Mouse (Mus musculus) hindbrain, embryonic 13.5 days (tissue): Measurements from ENCODE around the gene Mpi. TPM values are rescaled to one million over a fixed set of nuclear protein-coding genes. Genes with fewer than 3 reads are reported as not detected.

Experiments used
- ATAC-seq: fragments of 200-750 bp; cut with Nextera tagmentation; 2 replicates; pipeline ENCODE4 v1.8.0; 2017; ENCODE audit warnings: moderate TSS enrichment; ENCODE audit not compliant: low FRiP score
- H3K27ac ChIP-seq: fragments of 300-500 bp; sonication (generic); 2 replicates; pipeline ENCODE4 v1.5.1; 2015; ENCODE audit warnings: inconsistent platforms, mild to moderate bottlenecking, moderate library complexity
- H3K27me3 ChIP-seq: fragments of 300-500 bp; sonication (generic); 2 replicates; pipeline ENCODE4 v1.6.1; 2015; ENCODE audit warnings: mild to moderate bottlenecking, inconsistent platforms
- H3K36me3 ChIP-seq: fragments of 300-500 bp; sonication (generic); 2 replicates; pipeline ENCODE4 v1.6.1; 2015; ENCODE audit warnings: mild to moderate bottlenecking, inconsistent platforms
- H3K4me1 ChIP-seq: fragments of 300-500 bp; sonication (generic); replicated peaks from 2 replicates; pipeline ENCODE4 v1.6.1; 2015; ENCODE audit warnings: inconsistent platforms
- H3K4me2 ChIP-seq: fragments of 300-500 bp; sonication (generic); 2 replicates; pipeline ENCODE4 v1.6.1; 2015; ENCODE audit warnings: inconsistent platforms, mild to moderate bottlenecking, moderate library complexity
- H3K4me3 ChIP-seq: fragments of 300-500 bp; sonication (generic); 2 replicates; pipeline ENCODE4 v1.5.1; 2015; ENCODE audit warnings: mild to moderate bottlenecking, inconsistent platforms
- H3K9ac ChIP-seq: fragments of 300-500 bp; sonication (generic); 2 replicates; pipeline ENCODE4 v1.6.1; 2015; ENCODE audit warnings: mild to moderate bottlenecking, inconsistent platforms
- H3K9me3 ChIP-seq: fragments of 300-500 bp; sonication (generic); 2 replicates; pipeline ENCODE4 v1.6.1; 2016; ENCODE audit warnings: inconsistent platforms
- WGBS: fragments of 180-500 bp; shearing (Covaris S2); methylation state at CpG from one replicate; pipeline ENCODE4 v1.1.7; 2015; 5-methylcytosine and 5-hydroxymethylcytosine counted together
- polyA plus RNA-seq: library from polyadenylated mRNA; unstranded; fragments of >200 nt; fragmentation: Nextera tagmentation; extraction: Ambion mirVana; gene quantifications from 2 replicates; pipeline ENCODE4 v1.2.1, GENCODE M21; 2015

Gene Mpi
- polyA plus RNA-seq, 1 experiment from 2014 or later: 67.9 TPM

DNA sequence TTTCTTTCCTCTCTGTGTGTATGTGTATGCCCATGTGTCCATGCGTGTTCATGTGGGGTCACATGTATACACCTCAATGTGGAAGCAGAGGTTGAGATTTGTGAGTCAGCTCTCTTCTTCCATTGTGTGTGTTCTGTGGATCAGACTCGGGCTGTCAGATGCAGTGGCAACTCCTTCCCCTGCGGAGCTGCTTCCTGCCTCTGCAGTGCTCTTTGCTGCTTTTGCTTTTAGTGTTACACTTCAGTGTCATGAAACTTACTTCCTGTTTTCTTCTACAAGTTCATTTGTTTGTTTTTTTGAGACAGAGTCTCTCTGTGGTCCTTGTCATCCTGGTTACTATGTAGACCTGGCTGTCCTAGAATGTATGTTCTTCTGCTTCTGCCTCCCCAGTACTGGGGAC, 32.4 kb upstream of the Mpi start:
- 89% methylated on average over 3 of the region's 3 CpGs for WGBS
- H3K4me3 ChIP-seq: no peak overlapping the region
- H3K4me1 ChIP-seq: peaks cover 13% of the 10 kb centered on the region
- H3K9me3 ChIP-seq: no peaks in the 10 kb centered on the region
- ATAC-seq: no peak
- H3K27ac ChIP-seq: no peak overlapping the region
- no peak overlapping the region for H3K4me2 ChIP-seq
- H3K36me3 ChIP-seq: peaks cover 76% of the 10 kb centered on the region
- H3K27me3 ChIP-seq: no peaks in the 10 kb centered on the region
- H3K9ac ChIP-seq: no peak overlapping the region

DNA sequence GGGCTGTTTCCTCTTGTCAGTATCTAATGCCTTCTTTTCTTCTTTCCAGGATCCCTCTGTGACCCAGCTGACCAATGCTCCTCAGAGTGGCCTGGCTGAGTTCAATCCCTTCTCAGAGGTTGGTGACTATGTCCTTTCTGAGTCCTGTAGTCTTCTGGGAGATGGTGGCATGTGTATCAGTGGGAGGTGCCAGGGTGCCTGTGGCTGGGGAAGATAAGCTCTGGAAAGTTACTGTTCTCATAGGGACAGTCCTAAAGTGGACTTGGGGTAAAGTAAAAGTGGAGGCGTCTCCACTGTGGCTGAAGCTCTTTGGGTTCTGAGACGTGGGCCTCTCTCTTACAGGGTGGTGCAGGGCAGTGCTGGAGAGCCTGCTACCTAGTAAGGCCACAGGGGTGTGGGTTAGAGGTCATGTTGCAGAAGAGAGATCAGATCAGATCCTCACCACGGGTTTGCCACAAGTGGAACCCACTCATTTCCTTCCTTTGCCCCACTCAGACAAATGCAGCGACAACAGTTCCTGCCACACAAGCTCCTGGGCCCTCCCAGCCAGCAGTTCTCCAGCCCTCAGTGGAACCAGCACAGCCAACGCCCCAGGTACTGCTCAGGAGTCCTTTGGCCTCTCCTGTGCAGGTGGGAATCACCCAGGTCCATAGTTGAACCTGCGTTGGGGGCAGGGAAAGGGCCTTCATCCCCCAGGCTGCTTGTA, 24.7 kb upstream of the Mpi start:
- H3K4me1 ChIP-seq: no peaks in the 10 kb centered on the region
- H3K9ac ChIP-seq: no peak overlapping the region
- H3K27ac ChIP-seq: no peak overlapping the region
- H3K27me3 ChIP-seq: no peaks in the 10 kb centered on the region
- no peaks in the 10 kb centered on the region for H3K9me3 ChIP-seq
- no peak for ATAC-seq
- H3K4me3 ChIP-seq: no peak overlapping the region
- no peak overlapping the region for H3K4me2 ChIP-seq
- peaks cover 59% of the 10 kb centered on the region for H3K36me3 ChIP-seq
- WGBS: 91% methylated on average over 6 of the region's 6 CpGs

DNA sequence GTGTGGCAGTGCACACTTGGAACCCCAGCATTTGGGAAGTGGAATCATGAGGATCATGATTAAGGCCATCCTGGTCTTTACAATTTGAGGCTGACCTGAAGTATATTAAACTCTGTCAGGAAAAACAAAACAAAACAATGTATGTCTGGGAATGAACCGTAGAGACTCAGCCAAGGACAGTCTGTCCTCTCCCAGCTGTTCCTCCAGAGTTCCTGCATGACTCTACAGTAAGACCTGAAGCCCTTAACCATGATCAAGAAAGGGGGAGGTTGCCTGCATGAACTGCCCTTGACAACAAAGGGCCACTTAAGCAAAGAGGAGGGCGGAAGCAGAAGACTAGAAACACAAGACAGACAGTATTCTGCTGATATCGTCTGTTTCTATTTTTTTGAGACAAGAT, 23.0 kb upstream of the Mpi start:
- Histone ChIP-seq H3K27ac (no peak overlapping the region), H3K9ac (no peak overlapping the region), H3K4me3 (no peak overlapping the region), H3K9me3 (no peaks in the 10 kb centered on the region), H3K27me3 (no peaks in the 10 kb centered on the region), H3K4me2 (no peak overlapping the region), H3K4me1 (no peaks in the 10 kb centered on the region), H3K36me3 (peaks cover 54% of the 10 kb centered on the region)
- ATAC-seq: no peak
- 88% methylated on average over 3 of the region's 3 CpGs for WGBS

DNA sequence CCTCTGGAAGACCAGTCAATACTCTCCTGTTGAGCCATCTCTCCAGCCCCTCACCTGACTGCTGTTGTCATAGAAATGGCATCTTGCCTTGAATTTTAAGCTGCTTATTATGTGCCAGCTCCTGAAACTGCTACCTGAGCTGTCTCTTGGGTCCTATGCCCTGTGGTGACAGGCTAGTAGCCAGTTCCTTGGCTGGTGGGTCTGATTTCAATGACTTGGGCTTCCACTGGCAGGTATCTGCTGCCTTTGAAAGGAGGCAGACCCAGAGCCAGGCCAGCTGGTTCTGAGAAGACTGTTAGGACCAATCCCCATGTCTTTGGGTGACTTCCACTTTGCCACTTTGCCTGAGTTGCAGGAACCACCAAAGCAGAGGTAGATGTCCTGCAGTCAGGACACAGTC, 21.8 kb upstream of the Mpi start:
- Histone ChIP-seq H3K27ac (no peak overlapping the region), H3K4me1 (no peaks in the 10 kb centered on the region), H3K4me3 (no peak overlapping the region), H3K36me3 (peaks cover 53% of the 10 kb centered on the region), H3K4me2 (no peak overlapping the region), H3K27me3 (no peaks in the 10 kb centered on the region), H3K9me3 (no peaks in the 10 kb centered on the region), H3K9ac (no peak overlapping the region)
- no peak for ATAC-seq

DNA sequence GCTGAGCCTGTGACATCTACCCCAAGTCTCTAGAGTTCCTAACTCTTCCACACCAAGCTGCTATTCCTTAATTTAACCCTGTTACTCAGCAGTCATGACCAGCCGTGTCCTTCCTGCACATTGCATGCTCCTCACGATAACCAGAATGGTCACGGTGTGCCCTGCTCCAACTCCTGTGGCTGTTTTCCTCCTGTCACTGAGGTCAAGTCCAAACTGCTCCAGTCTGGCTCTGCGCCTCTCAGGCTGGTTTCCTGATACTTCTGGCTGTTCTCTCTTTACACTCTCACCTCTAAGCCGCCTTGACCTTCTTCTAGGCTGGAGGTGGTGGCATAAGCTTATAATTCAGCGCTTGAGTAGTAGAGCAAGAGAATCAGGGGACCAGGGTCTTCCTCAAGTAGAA, 15.9 kb upstream of the Mpi start:
- Histone ChIP-seq H3K4me2 (no peak overlapping the region), H3K36me3 (peaks cover 44% of the 10 kb centered on the region), H3K9ac (no peak overlapping the region), H3K4me3 (no peak overlapping the region), H3K9me3 (no peaks in the 10 kb centered on the region), H3K27ac (no peak overlapping the region), H3K4me1 (peaks cover 18% of the 10 kb centered on the region), H3K27me3 (no peaks in the 10 kb centered on the region)
- WGBS: 96% methylated on average over 6 of the region's 6 CpGs
- no peak for ATAC-seq

GRCm38 (mm10) chr9:57566846-57567245, 14.3 kb upstream of the Mpi start:
- peaks cover 39% of the 10 kb centered on the region for H3K36me3 ChIP-seq
- no peak overlapping the region for H3K27ac ChIP-seq
- H3K9ac ChIP-seq: no peak overlapping the region; the same call in 1 of the 2 replicates
- ATAC-seq: no peak
- no peak overlapping the region for H3K4me2 ChIP-seq
- no peaks in the 10 kb centered on the region for H3K27me3 ChIP-seq
- peaks cover 31% of the 10 kb centered on the region for H3K4me1 ChIP-seq
- 63% methylated on average over 8 of the region's 8 CpGs for WGBS
- no peaks in the 10 kb centered on the region for H3K9me3 ChIP-seq
- H3K4me3 ChIP-seq: no peak overlapping the region

DNA sequence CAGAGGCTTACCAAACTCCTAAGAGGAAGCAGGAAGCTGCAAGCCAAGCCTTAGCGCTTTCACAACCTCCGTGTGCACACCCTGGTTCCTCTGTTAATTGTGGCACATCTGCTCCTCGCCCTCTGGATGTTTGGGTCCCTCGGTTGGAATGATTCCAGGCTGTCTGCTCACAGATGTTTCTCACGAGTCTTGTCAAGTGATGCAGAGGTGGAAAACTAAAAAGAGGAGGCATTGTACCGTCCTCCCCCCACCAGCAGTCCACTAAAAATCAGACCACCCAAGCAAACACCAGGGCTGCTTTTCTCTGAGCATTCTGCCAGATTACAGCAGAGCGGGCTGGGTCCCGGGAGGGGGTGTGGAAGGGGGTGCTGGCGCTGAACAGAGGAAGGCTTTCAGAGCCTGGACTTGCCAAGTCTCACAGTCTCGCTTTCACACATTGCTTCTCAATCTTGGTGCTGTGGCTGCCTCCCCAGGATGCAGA, 13.2 kb upstream of the Mpi start:
- Histone ChIP-seq H3K36me3 (peaks cover 30% of the 10 kb centered on the region), H3K9me3 (no peaks in the 10 kb centered on the region), H3K27me3 (no peaks in the 10 kb centered on the region), H3K4me2 (no peak overlapping the region), H3K27ac (peak overlapping the region; percentile 60), H3K9ac (peak overlapping the region; percentile 24; the same call in 1 of the 2 replicates), H3K4me3 (no peak overlapping the region), H3K4me1 (peaks cover 38% of the 10 kb centered on the region)
- 53% methylated on average over 10 of the region's 10 CpGs for WGBS
- ATAC-seq: no peak

GRCm38 (mm10) chr9:57564609-57565008, 12.0 kb upstream of the Mpi start:
- no peak for ATAC-seq
- no peak overlapping the region for H3K27ac ChIP-seq

DNA sequence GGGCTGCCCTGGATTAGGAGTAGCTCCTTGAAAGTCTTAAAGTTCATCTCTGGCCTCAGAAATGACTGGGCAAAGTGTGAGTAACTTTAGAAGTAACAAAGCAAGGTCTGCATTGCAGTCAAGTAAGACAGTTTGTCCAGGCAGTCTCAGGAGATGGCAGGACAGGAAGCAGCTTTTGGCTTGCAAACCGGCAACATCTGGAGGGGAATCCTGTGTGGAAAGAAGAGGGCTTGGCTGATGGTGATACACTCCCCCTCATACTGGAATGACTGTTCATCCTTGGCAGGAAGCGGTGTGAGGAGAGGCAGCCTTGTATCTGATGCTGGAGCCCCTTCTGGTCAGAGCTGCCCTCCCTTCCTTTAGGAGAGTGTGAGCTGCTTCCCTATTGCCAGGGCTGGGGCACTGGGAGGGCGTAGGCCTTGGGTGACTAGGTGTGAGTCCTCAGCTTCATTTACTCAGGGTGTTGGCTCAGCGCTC, 10.4 kb upstream of the Mpi start:
- Histone ChIP-seq H3K4me2 (no peak overlapping the region), H3K27ac (no peak overlapping the region), H3K4me1 (peaks cover 42% of the 10 kb centered on the region), H3K4me3 (no peak overlapping the region), H3K27me3 (peaks cover 8% of the 10 kb centered on the region; the same call in 1 of the 2 replicates), H3K36me3 (peaks cover 3% of the 10 kb centered on the region), H3K9me3 (no peaks in the 10 kb centered on the region), H3K9ac (peak overlapping the region; percentile 55)
- no peak for ATAC-seq
- WGBS: 81% methylated on average over 4 of the region's 4 CpGs

More at GRCm38 (mm10) chr9:57564609-57565008, 12.0 kb upstream of the Mpi start:
- Histone ChIP-seq H3K4me1 (peaks cover 42% of the 10 kb centered on the region), H3K9ac (no peak overlapping the region), H3K9me3 (no peaks in the 10 kb centered on the region), H3K4me2 (no peak overlapping the region), H3K4me3 (no peak overlapping the region), H3K36me3 (peaks cover 19% of the 10 kb centered on the region), H3K27me3 (no peaks in the 10 kb centered on the region)
- 90% methylated on average over 6 of the region's 6 CpGs for WGBS

- no peak for ATAC-seq
- H3K4me2 ChIP-seq: peak overlapping the region; percentile 90
- H3K4me3 ChIP-seq: peak overlapping the region; percentile 68
- H3K27me3 ChIP-seq: peaks cover 8% of the 10 kb centered on the region; the same call in 1 of the 2 replicates
- peak overlapping the region; percentile 74; the same call in 1 of the 2 replicates for H3K9ac ChIP-seq
- peaks cover 42% of the 10 kb centered on the region for H3K4me1 ChIP-seq
- no peaks in the 10 kb centered on the region for H3K9me3 ChIP-seq
- 84% methylated on average over 13 of the region's 13 CpGs for WGBS
- H3K27ac ChIP-seq: no peak overlapping the region
- no peaks in the 10 kb centered on the region for H3K36me3 ChIP-seq
Observed at GRCm38 (mm10) chr9:57561711-57562099, 9.1 kb upstream of the Mpi start.

DNA sequence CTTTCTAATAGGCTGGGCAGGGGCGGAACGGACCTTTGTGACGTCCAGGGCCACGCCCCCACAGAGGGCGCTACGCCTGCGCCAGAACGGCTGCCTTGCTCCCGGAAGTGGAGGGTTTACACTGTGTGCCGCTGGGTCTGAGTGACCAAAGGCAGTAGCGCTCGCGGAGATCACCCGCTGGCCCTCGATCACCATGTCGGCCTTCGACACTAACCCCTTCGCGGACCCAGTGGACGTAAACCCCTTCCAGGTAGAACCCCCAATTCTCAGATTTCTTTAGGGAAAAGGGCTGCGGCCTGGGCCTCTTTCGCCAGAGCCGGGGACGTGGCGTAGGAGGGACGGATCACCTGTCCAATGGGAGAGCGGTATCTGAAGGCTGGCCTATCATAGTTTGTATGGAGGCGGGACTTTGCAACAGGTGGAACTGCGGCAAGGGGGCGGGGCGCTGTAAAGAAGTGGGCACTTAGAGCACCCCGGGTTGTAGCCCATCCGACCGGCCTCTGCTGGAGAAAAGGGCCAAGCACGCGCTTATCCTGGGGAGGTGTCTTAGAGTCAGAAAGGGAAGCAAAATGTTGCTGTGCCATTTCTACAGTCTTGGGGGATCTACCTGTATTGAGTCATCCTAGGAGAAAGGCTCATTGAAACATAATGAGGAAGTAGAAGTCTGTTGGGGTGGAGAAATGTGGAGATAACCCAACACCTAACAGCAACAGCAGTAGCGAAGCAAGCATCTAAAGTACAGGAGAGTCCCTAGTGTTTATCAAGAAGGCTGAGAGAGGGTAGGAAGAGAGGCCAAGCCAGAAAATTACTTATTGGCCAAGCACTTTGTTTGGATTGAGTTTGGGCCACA, 8.5 kb upstream of the Mpi start, which contains the start of gene Scamp2:
Gene Scamp2 (plus strand): TSS at position 83 of the 850 bp plus-strand sequence.
- H3K27me3 ChIP-seq: peaks cover 8% of the 10 kb centered on the region; the same call in 1 of the 2 replicates
- H3K27ac ChIP-seq: peak within 1 kb of the TSS; percentile 89
- no peaks in the 10 kb centered on the region for H3K9me3 ChIP-seq
- under 1% methylated on average over 37 of the region's 37 CpGs for WGBS
- peak within 1 kb of the TSS; percentile 90 for H3K4me2 ChIP-seq
- peak within 1 kb of the TSS; percentile 68 for H3K4me3 ChIP-seq
- peaks cover 41% of the 10 kb centered on the region for H3K4me1 ChIP-seq
- ATAC-seq: peak; percentile 100
- no peaks in the 10 kb centered on the region for H3K36me3 ChIP-seq
- peak within 1 kb of the TSS; percentile 74 for H3K9ac ChIP-seq

DNA sequence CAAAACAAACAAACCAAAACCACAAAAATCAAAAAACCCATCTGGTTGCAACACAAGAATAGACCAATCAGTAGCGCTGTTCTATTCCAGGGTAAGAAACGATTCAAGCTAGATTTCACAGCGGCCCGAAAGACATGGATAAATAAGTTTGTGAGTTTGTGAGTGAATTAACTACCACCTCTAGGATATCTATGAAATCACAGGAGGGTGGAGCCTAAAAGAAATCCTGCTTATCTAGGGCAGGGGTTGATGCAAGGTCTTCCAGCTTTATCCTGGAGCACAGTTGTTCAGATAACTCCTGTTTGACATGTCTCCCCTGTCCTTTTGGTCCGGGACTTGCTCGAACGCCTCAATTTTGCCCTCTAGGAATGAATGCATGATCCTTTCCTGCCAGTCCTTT, 7.7 kb upstream of the Mpi start:
- Histone ChIP-seq H3K9ac (peak overlapping the region; percentile 74), H3K9me3 (no peaks in the 10 kb centered on the region), H3K36me3 (no peaks in the 10 kb centered on the region), H3K4me3 (peak overlapping the region; percentile 68), H3K27ac (peak overlapping the region; percentile 89), H3K4me2 (peak overlapping the region; percentile 90), H3K4me1 (peaks cover 33% of the 10 kb centered on the region), H3K27me3 (peaks cover 8% of the 10 kb centered on the region; the same call in 1 of the 2 replicates)
- WGBS: 25% methylated on average over 7 of the region's 7 CpGs
- ATAC-seq: peak; percentile 8; the same call in 1 of the 2 replicates
